Mouse (Mus musculus): ENCODE measurements at regions not wholly inside any gene's neighbourhood (a gene's known extent, or its start where the extent isn't known, plus 50 kb on each side); places are given as distances from the start of the nearest gene placed in this dataset.

DNA sequence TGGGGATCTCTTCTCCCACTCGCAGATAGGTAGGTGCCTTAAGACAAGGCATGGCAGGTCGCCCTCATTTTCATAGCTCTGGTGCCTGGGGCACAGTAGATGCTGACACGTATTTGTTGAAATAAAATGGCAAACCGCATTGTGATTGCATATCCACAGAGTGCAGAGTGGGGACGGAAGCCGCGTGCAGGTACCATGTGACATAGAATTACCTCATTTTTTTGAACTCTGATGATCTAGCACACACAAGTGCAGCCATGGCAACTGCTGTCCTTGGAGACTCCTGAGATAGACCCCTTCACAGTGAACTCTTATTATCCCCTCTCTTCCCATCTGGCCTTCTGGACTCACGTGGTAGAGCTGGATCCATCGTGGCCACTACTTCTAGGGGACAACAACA, 262.7 kb upstream of the Gm10131 start:
- DNase-seq (ENCODE audit: low spot score): no peak

DNA sequence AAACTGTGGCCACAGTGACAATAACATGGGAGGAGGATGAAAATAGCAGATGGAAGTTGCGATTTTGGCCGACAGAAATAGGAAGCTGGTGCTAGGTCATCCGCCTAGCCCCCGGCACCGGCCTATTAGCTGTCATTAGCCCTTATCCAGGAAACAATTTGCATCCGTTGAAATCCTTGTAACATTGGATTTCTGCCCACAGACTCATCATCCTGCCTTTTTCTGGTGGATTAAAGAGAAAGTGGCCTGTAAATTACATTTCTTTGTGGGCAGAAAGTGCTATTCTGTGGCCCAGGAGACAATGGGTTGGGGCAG, 261.1 kb upstream of the Gm10131 start:
- no peak for DNase-seq (ENCODE audit: low spot score)

DNA sequence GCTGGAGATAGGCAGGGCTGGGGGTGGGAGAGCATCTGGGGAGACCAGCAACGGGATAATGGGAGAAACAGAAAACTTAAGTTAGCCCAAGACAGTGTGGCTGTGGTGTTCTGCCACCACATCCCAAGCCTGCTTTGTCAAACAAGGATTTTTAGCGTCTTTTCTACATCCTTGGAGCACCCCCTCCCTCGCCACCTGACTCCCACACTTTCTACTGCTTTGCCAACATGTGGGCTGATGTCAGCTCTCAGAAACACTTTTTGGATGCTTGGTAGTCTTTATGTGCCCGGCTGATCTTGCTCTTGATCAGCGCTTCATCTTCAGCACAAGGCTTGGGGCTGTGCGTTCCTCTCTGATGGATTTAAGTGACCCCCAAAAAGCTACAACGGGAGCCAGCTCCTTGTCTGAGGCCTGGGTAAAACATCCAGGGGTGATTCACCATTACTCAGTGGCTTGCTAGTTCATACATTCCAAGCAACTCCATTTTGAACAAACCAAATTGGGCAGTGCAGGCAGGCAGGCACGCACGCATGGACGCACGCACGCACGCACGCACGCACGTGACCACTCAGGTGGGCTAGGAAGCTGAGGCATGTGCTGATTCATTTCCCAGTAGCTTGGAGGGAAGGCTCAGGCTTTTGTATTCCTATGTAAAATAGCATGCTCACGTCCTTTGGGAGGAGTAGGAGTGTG, 260.6 kb upstream of the Gm10131 start:
- peak; percentile 50 for DNase-seq (ENCODE audit: low spot score)

DNA sequence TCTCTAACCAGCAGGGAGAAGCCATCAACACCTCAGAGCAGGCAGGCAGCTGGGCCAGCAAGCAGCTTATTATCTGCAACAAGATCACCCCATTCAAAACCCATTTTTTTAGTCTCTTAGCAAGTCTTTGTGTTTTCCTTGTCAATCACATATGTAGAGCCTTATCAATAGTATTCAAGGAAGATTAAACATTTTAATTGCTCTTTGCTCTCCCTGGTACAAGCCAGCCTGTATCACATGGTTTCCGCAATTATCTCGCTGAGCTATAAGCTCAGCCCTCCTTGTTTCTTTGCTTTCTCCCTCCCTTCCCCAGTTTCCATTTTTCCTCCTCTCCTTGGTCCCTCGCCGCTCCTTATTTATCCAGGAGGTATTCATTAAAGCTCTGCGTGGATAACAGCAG, 259.9 kb upstream of the Gm10131 start:
- DNase-seq (ENCODE audit: low spot score): no peak

GRCm38 (mm10) chr8:34368556-34368955, 257.0 kb upstream of the Gm10131 start:
- no peak for DNase-seq (ENCODE audit: low spot score)

DNA sequence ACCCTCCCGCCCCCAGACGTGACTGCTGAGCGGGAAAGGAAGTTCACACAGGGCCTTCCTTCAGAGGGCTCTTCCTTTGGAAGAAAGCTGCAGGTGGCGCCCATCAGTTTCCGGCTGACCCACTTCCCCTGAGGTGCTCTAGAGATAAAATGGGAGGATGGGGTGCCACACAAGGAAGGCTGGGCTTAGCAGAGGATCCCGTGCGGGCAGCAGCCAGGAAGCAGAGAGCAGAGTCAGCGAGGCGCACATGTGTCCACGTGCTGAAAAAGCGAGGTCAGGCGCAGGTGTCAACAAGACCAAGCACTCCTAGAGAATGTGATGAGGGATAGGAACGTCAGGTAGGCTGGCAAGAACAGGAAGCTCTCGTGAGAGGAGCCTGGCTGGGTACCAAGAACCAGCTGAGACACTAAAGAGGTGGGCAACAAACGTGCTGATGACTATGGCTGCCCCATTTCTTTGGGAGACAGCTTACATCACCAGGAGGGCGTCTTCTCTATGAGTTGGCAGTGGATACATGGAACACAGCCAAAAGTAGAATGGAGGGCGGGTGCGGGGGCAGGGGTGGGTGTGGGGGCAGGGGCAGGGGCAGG, 253.0 kb upstream of the Gm10131 start:
- no peak for DNase-seq (ENCODE audit: low spot score)

GRCm38 (mm10) chr8:34363679-34364078, 252.1 kb upstream of the Gm10131 start:
- no peak for DNase-seq (ENCODE audit: low spot score)

DNA sequence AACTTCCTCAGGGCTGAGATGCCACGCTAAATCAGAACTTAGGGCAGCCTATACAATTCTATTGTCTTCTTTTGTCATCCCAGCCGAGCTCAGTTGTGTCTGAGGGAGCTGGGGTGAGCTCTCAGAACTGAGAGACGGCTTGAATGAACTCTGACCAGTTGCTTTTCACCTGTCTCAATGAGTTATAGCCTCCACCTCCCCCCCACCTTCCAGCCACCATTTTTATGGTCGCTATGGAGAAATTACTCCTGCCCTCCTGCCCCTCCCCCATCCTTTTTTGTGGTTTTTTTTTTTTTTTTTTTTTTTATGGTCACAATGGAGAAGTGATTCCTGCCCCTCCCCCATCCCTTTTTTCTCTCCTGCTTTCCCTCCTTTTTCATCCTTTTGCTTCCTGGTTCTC, 251.6 kb upstream of the Gm10131 start:
- DNase-seq (ENCODE audit: low spot score): no peak

DNA sequence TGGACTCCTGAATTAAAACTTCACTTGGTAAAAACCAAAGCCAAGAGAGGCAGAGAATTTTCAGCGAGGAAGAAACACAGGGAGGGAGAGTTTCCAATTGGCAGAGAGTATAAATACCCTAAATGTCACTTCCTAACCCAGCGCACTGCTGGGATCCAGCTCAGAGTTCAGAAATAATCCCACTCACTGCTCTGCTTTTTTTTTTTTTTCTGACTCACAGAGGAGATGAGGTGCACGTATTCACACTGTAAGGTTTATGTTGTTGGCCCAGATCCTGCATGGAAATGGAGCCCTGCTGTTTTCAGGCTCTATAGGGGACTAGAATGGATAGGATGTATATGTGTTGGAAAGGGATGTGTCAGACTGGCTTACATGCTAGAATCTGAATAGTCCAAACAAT, 249.8 kb upstream of the Gm10131 start:
- no peak for DNase-seq (ENCODE audit: low spot score)

GRCm38 (mm10) chr8:34359776-34360175, 248.2 kb upstream of the Gm10131 start:
- no peak for DNase-seq (ENCODE audit: low spot score)

DNA sequence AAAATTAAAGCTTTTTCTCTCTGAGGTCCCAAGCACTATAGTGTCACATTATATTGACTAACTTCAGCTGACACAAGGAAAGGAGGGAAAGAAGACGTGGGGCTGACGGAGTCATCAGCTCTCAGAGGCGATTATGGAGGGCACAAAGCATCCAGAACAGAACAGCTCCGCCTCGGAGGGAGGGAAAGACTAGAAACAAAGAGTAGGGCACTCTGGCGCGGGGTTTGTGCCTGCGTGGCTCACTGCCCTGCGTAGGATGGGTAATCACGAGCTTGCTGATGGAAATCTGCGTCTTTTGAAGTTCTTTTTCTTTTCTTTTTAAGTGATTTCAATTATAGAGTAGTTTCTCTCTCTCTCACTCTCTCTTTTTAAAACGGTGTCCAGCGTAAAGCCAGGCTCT, 243.5 kb upstream of the Gm10131 start:
- no peak for DNase-seq (ENCODE audit: low spot score)

- DNase-seq (ENCODE audit: low spot score): no peak
Observed at GRCm38 (mm10) chr8:34353140-34353855, 241.8 kb upstream of the Gm10131 start.

DNA sequence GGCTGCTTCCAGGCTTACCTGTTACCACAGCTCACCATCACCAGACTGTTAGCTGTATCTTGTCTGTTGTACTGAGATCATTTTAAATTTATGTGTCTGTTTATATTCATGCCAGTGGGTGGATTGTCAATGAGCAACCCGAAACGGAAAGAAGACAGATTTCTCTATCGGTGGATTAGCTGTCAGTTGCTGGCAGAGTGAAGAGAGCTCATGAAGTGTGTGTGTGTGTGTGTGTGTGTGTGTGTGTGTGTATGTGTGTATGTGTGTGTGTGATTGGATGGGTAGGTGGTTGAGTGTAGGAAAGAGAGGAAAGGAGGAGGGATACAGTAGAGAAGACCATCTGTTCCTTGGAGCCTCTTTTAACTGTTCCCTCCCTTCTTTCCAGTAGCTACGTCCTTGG, 223.3 kb upstream of the Gm10131 start:
- no peak for DNase-seq (ENCODE audit: low spot score)

DNA sequence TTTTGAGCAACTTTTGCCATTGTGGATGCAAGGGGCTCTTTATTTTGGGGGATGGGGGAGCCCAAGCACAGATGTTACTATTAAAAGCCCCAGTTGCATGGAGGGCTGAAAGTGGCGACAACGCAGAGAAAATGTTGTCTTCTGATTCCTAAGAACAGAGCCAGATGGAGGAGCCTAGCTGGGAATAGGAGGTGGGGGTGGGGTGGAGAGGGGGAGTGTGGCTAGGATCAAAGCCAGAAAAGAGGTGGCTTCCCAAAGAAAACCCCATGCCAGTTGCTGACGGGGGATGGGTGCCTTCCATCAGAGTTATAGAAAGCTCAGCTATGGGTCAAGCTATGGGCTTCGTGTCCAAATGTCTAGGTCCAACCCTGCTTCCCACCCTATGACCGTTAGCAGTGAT, 220.1 kb upstream of the Gm10131 start:
- DNase-seq (ENCODE audit: low spot score): no peak

- DNase-seq (ENCODE audit: low spot score): no peak
Observed at GRCm38 (mm10) chr8:34326614-34326965, 215.1 kb upstream of the Gm10131 start.

DNA sequence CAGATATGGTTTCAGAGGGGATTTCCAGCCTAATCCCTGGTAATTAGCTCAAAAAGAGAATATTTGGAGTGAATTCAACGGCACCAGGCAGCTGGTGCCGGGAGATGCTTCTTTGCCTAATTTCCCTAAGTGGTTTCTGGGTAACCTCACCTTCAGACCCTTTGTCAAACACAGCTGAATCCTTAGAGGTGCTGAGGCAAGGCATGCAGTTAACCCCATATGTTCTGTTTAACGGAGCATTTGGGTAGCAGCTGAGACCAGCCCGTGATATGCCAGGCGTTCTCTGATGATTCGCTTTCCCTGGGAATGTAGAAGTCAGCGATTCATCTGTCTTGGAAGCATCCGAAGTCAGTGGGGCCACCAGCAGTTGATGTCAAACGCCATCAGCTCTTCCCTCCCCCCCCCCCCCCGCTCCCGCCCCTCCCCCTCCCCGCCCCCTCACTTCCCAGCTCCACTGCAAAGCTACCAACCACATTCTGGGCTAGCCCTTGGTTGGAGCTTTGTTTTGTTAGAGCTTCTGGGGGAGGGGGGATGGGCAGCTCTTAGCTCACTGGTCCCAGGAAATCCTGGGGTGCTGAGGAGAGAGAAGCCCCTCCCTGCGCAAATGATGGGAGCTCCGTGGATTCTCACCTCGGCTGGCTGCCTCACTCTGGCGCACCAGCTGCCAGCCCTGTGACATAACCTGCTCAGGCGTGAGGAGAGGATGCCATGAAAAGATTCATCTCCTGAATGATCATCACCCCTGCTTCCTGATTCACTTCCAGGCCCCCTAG, 214.5 kb upstream of the Gm10131 start:
- DNase-seq (ENCODE audit: low spot score): no peak

DNA sequence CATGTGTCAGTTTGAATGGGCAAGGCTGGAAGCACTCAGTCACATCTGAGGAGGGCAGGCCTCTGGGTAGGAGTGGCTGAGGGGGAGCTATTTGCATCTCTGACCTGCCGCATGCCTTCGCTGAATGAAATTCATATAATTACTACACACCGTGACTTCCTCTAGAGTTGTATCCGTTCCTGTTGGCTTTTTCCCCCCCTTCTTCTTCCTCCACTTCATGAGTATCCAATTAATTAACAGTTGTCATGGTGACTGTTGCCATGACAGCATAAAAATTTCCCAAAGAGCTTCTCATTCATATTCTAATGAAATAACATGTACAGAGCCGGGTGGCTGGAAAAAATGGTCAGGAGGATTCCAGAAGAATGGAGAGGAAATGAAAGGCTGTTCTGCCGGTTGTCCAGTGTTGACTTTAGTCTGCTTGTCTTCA, 208.6 kb upstream of the Gm10131 start:
- peak; percentile 71 for DNase-seq (ENCODE audit: low spot score)

- no peak for DNase-seq (ENCODE audit: low spot score)
Observed at GRCm38 (mm10) chr8:34319719-34320118, 208.2 kb upstream of the Gm10131 start.

DNA sequence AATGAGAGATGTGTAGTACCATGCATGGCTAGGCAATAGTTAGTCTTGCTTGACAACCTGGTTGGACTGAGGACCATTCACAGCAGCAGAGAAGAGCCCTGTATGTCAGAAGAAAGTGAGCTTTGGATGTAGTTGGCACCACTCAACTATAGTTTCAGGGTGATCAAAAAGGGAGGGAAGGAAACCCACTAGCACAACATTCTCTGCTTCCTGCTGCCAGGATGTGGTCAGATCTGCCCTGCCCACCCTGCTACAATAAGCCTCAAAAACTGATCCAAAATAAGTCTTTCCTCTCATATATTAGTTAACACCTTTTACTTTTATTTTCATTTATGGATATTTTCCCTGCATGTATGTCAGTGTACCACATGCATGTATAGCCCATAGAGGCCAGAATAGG, 203.7 kb upstream of the Gm10131 start:
- no peak for DNase-seq (ENCODE audit: low spot score)

DNA sequence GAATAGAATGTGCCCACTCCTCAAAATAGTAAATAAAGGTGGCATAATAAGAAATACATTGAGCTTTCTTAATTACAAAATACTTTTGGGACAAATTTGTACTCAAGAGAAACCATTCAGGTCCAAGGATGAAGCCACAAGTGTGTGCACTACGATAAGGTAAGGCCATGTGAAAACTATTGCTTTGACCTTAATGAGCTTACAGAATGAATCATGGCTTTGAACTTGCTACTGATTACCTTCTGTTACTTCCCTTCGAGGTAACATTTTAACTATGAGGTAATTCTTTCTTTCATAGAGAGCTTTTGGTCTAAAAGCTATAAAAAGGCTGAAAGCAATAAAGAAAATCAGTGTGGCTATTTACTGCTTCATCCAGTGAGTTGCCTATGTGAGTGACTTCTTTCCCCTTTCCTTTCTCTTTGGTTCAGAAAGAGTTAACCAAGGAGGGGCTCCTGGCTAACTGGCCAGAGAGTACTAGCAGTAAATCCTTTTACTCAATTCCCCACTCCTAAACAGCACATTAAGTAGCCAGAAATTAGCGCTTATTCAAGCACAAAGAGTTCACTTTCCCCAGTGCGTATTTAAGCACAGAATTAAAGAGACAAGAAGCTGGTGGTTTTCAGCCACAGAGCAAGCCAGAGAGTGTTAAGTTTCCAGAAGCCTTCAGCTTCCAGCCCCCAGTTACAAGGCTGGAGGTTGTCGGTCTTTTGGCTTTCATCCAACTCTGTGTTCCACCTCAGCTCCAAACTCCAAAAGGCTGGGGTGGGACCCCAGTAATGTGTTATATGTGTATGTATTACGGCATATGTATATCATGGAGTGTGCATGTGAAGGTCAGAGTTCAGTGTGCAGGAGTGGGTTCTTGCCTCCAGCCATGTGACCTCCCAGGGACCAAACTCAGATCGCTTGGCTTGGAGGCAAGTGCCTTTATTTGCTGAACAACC, 194.3 kb upstream of the Gm10131 start:
- no peak for DNase-seq (ENCODE audit: low spot score)

GRCm38 (mm10) chr8:34303815-34304214, 192.3 kb upstream of the Gm10131 start:
- no peak for DNase-seq (ENCODE audit: low spot score)
